Mouse (Mus musculus) olfactory bulb, adult 2 months (tissue): Measurements from ENCODE around the gene Baz1a.

ENCODE experiments used
- CTCF ChIP-seq: fragments of 200-500 bp; IDR thresholded peaks from 2 replicates; pipeline ENCODE4 v1.5.1; 2012; ENCODE audit warnings: low read depth, mild to moderate bottlenecking, low read length, moderate library complexity; ENCODE audit not compliant: insufficient read depth
- POLR2A ChIP-seq: fragments of 200-500 bp; IDR thresholded peaks from 2 replicates; pipeline ENCODE4 v1.6.1; 2012; ENCODE audit warnings: mild to moderate bottlenecking, low read depth, low read length, moderate library complexity; ENCODE audit not compliant: insufficient read depth

- no peak for TF ChIP-seq CTCF
- TF ChIP-seq POLR2A, result no peak
Measured at GRCm38 (mm10) chr12:54946116-54946515, 68.0 kb downstream of the Baz1a start.
